Mouse (Mus musculus) MEL (cell line): Measurements from ENCODE around the gene Cox4i2. TPM values are rescaled to one million over a fixed set of nuclear protein-coding genes. Genes with fewer than 3 reads are reported as not detected.

ENCODE experiments used
- DNase-seq: peaks from one replicate; pipeline ENCODE4 v3.0.0; 2011; ENCODE audit warnings: low read depth, low spot score
- H3K27ac ChIP-seq: 2 replicates; pipeline ENCODE4 v1.5.1; 2012; ENCODE audit warnings: low read depth, mild to moderate bottlenecking, control low read depth, low read length, moderate library complexity; ENCODE audit not compliant: control insufficient read depth
- H3K27me3 ChIP-seq, 2 experiments: fragments of 150-350 bp in 1 of 2; sonication (generic) in 1 of 2; 2 replicates each; pipeline ENCODE4 v1.6.1; 2012; ENCODE audit warnings: low read length in 2 of 2, mild to moderate bottlenecking in 2 of 2, improper control_type of control experiment in 1 of 2, moderate library complexity in 1 of 2; ENCODE audit not compliant: insufficient read depth in 2 of 2, control insufficient read depth in 1 of 2
- H3K36me3 ChIP-seq, 2 experiments: 2 replicates each; pipeline ENCODE4 v1.6.1; 2012 to 2014; ENCODE audit warnings: low read length in 2 of 2, improper control_type of control experiment in 1 of 2, inconsistent platforms in 1 of 2, mild to moderate bottlenecking in 1 of 2; ENCODE audit not compliant: insufficient read depth in 2 of 2, control insufficient read depth in 1 of 2
- H3K4me1 ChIP-seq, 2 experiments: fragments of 150-350 bp in 1 of 2; sonication (generic) in 1 of 2; 2 replicates each; pipeline ENCODE4 v1.6.1; 2012; ENCODE audit warnings: low read length in 2 of 2, improper control_type of control experiment in 1 of 2, mild to moderate bottlenecking in 1 of 2; ENCODE audit not compliant: insufficient read depth in 2 of 2, control insufficient read depth in 1 of 2
- H3K4me3 ChIP-seq, 2 experiments: fragments of 150-350 bp in 1 of 2; sonication (generic) in 1 of 2; 2 replicates each; pipeline ENCODE4 v1.5.1; 2012; ENCODE audit warnings: low read depth in 2 of 2, low read length in 2 of 2, mild to moderate bottlenecking in 2 of 2, moderate library complexity in 2 of 2, control low read depth in 1 of 2, improper control_type of control experiment in 1 of 2; ENCODE audit not compliant: control insufficient read depth in 1 of 2, insufficient read depth in 1 of 2
- H3K79me2 ChIP-seq: 2 replicates; pipeline ENCODE4 v1.6.1; 2012; ENCODE audit warnings: mild to moderate bottlenecking, low read length, moderate library complexity; ENCODE audit not compliant: control insufficient read depth, poor library complexity, insufficient read depth
- H3K9ac ChIP-seq: 2 replicates; pipeline ENCODE4 v1.6.1; 2012; ENCODE audit warnings: low read depth, mild to moderate bottlenecking, control low read depth, low read length, moderate library complexity; ENCODE audit not compliant: control insufficient read depth, poor library complexity, severe bottlenecking
- H3K9me3 ChIP-seq: fragments of 150-350 bp; sonication (generic); replicated peaks from 2 replicates; pipeline ENCODE4 v1.6.1; 2012; ENCODE audit warnings: mild to moderate bottlenecking, low read length, improper control_type of control experiment, moderate library complexity; ENCODE audit not compliant: insufficient read depth
- BHLHE40 ChIP-seq: IDR thresholded peaks from 2 replicates; pipeline ENCODE4 v1.6.1; 2012; ENCODE audit warnings: low read depth, mild to moderate bottlenecking, inconsistent platforms, low read length, improper control_type of control experiment, borderline replicate concordance
- CHD1 ChIP-seq: IDR thresholded peaks from 2 replicates; pipeline ENCODE4 v1.6.1; 2012; ENCODE audit warnings: low read depth, mild to moderate bottlenecking, inconsistent platforms, low read length, improper control_type of control experiment
- CHD2 ChIP-seq: IDR thresholded peaks from 2 replicates; pipeline ENCODE4 v1.6.1; 2011; ENCODE audit warnings: low read length, improper control_type of control experiment
- CTCF ChIP-seq, 3 experiments: IDR thresholded peaks in 2 of 3; conservative IDR thresholded peaks in 1 of 3; 2 replicates each; pipeline ENCODE4 v1.5.1; 2011 to 2012; ENCODE audit warnings: low read length in 3 of 3, low read depth in 2 of 3, mild to moderate bottlenecking in 2 of 3, improper control_type of control experiment in 1 of 3, inconsistent platforms in 1 of 3, mixed read lengths in 1 of 3, moderate library complexity in 1 of 3; ENCODE audit not compliant: control insufficient read depth in 1 of 3, insufficient read depth in 1 of 3, poor library complexity in 1 of 3, severe bottlenecking in 1 of 3
- ELF1 ChIP-seq: IDR thresholded peaks from 2 replicates; pipeline ENCODE4 v1.6.1; 2014; ENCODE audit warnings: low read depth, mild to moderate bottlenecking, inconsistent platforms, low read length, improper control_type of control experiment, moderate library complexity
- EP300 ChIP-seq, 2 experiments: IDR thresholded peaks; 2 replicates each; pipeline ENCODE4 v1.6.1; 2011; ENCODE audit warnings: improper control_type of control experiment in 2 of 2, low read length in 2 of 2, low read depth in 1 of 2, mild to moderate bottlenecking in 1 of 2
- GABPA ChIP-seq: IDR thresholded peaks from 2 replicates; pipeline ENCODE4 v1.6.1; 2012; ENCODE audit warnings: low read depth, mild to moderate bottlenecking, inconsistent platforms, low read length, improper control_type of control experiment, moderate library complexity
- GATA1 ChIP-seq: IDR thresholded peaks from 2 replicates; pipeline ENCODE4 v1.6.1; 2011; ENCODE audit warnings: low read depth, low read length, improper control_type of control experiment
- HCFC1 ChIP-seq: IDR thresholded peaks from 2 replicates; pipeline ENCODE4 v1.6.1; 2012; ENCODE audit warnings: low read depth, mild to moderate bottlenecking, inconsistent platforms, low read length, improper control_type of control experiment, moderate library complexity
- JUND ChIP-seq: IDR thresholded peaks from 2 replicates; pipeline ENCODE4 v1.6.1; 2011; ENCODE audit warnings: low read depth, mild to moderate bottlenecking, improper control_type of control experiment, low read length
- KAT2A ChIP-seq: conservative IDR thresholded peaks from 2 replicates; pipeline ENCODE4 v1.6.1; 2012; ENCODE audit warnings: low read depth, low read length, improper control_type of control experiment, inconsistent platforms
- MAFK ChIP-seq: IDR thresholded peaks from 2 replicates; pipeline ENCODE4 v1.6.1; 2011; ENCODE audit warnings: low read depth, mild to moderate bottlenecking, low read length, improper control_type of control experiment, borderline replicate concordance
- MAX ChIP-seq: IDR thresholded peaks from 2 replicates; pipeline ENCODE4 v1.6.1; 2011; ENCODE audit warnings: low read length, improper control_type of control experiment
- MAZ ChIP-seq: IDR thresholded peaks from 2 replicates; pipeline ENCODE4 v1.6.1; 2012; ENCODE audit warnings: low read depth, mild to moderate bottlenecking, inconsistent platforms, low read length, improper control_type of control experiment
- MEF2A ChIP-seq: IDR thresholded peaks from 2 replicates; pipeline ENCODE4 v1.6.1; 2014; ENCODE audit warnings: low read depth, mild to moderate bottlenecking, inconsistent platforms, low read length, improper control_type of control experiment; ENCODE audit not compliant: poor library complexity, insufficient replicate concordance, severe bottlenecking; ENCODE audit errors: extremely low read depth
- MYB ChIP-seq: IDR thresholded peaks from 2 replicates; pipeline ENCODE4 v1.6.1; 2011; ENCODE audit warnings: mild to moderate bottlenecking, low read depth, low read length, improper control_type of control experiment
- MYC ChIP-seq: IDR thresholded peaks from 2 replicates; pipeline ENCODE4 v1.6.1; 2011; ENCODE audit warnings: low read depth, mild to moderate bottlenecking, low read length, improper control_type of control experiment, moderate library complexity
- NELFE ChIP-seq: IDR thresholded peaks from 2 replicates; pipeline ENCODE4 v1.6.1; 2011; ENCODE audit warnings: low read depth, low read length, improper control_type of control experiment
- NRF1 ChIP-seq: IDR thresholded peaks from 2 replicates; pipeline ENCODE4 v1.6.1; 2014; ENCODE audit warnings: low read depth, mild to moderate bottlenecking, inconsistent platforms, low read length, improper control_type of control experiment, moderate library complexity; ENCODE audit not compliant: poor library complexity, insufficient read depth, severe bottlenecking
- POLR2A ChIP-seq, 2 experiments: IDR thresholded peaks; 2 replicates each; pipeline ENCODE4 v1.6.1; 2011 to 2012; ENCODE audit warnings: low read length in 2 of 2, mild to moderate bottlenecking in 2 of 2, control low read depth in 1 of 2, improper control_type of control experiment in 1 of 2, low read depth in 1 of 2, moderate library complexity in 1 of 2; ENCODE audit not compliant: control insufficient read depth in 1 of 2, insufficient read depth in 1 of 2, poor library complexity in 1 of 2
- POLR2AphosphoS2 ChIP-seq: IDR thresholded peaks from 2 replicates; pipeline ENCODE4 v1.6.1; 2011; ENCODE audit warnings: low read length, improper control_type of control experiment
- POLR2AphosphoS5 ChIP-seq: IDR thresholded peaks from 2 replicates; pipeline ENCODE4 v1.6.1; 2012; ENCODE audit warnings: low read depth, borderline replicate concordance, mild to moderate bottlenecking, inconsistent platforms, low read length, moderate library complexity, mixed read lengths
- RCOR1 ChIP-seq: IDR thresholded peaks from 2 replicates; pipeline ENCODE4 v1.6.1; 2012; ENCODE audit warnings: low read depth, mild to moderate bottlenecking, inconsistent platforms, low read length, improper control_type of control experiment
- SIN3A ChIP-seq: IDR thresholded peaks from 2 replicates; pipeline ENCODE4 v1.6.1; 2012; ENCODE audit warnings: low read length, improper control_type of control experiment, inconsistent platforms
- SMC3 ChIP-seq: IDR thresholded peaks from 2 replicates; pipeline ENCODE4 v1.6.1; 2011; ENCODE audit warnings: low read depth, low read length, improper control_type of control experiment
- TAL1 ChIP-seq: IDR thresholded peaks from 2 replicates; pipeline ENCODE4 v1.6.1; 2012; ENCODE audit warnings: mild to moderate bottlenecking, inconsistent platforms, low read length, moderate library complexity, mixed read lengths
- TBP ChIP-seq: IDR thresholded peaks from 2 replicates; pipeline ENCODE4 v1.8.0; 2011; ENCODE audit warnings: low read depth, low read length, improper control_type of control experiment
- TCF12 ChIP-seq: IDR thresholded peaks from 2 replicates; pipeline ENCODE4 v1.6.1; 2014; ENCODE audit warnings: low read depth, mild to moderate bottlenecking, inconsistent platforms, low read length, improper control_type of control experiment, moderate library complexity
- UBTF ChIP-seq: IDR thresholded peaks from 2 replicates; pipeline ENCODE4 v1.6.1; 2012; ENCODE audit warnings: low read depth, mild to moderate bottlenecking, inconsistent platforms, low read length, improper control_type of control experiment, moderate library complexity, borderline replicate concordance; ENCODE audit not compliant: insufficient read depth
- USF1 ChIP-seq: IDR thresholded peaks from 2 replicates; pipeline ENCODE4 v1.6.1; 2014; ENCODE audit warnings: low read depth, mild to moderate bottlenecking, inconsistent platforms, low read length, improper control_type of control experiment, moderate library complexity
- USF2 ChIP-seq, 2 experiments: IDR thresholded peaks; 2 replicates each; pipeline ENCODE4 v1.6.1; 2011 to 2012; ENCODE audit warnings: improper control_type of control experiment in 2 of 2, low read length in 2 of 2, borderline replicate concordance in 1 of 2, inconsistent platforms in 1 of 2, low read depth in 1 of 2, mild to moderate bottlenecking in 1 of 2; ENCODE audit not compliant: insufficient read depth in 1 of 2
- ZC3H11A ChIP-seq: IDR thresholded peaks from 2 replicates; pipeline ENCODE4 v1.6.1; 2012; ENCODE audit warnings: low read depth, mild to moderate bottlenecking, inconsistent platforms, low read length, improper control_type of control experiment
- ZMIZ1 ChIP-seq: IDR thresholded peaks from 2 replicates; pipeline ENCODE4 v1.6.1; 2012; ENCODE audit warnings: low read depth, mild to moderate bottlenecking, inconsistent platforms, low read length, improper control_type of control experiment, moderate library complexity
- ZNF384 ChIP-seq: IDR thresholded peaks from 2 replicates; pipeline ENCODE4 v1.6.1; 2012; ENCODE audit warnings: low read depth, mild to moderate bottlenecking, inconsistent platforms, low read length, improper control_type of control experiment
- polyA plus RNA-seq, 2 experiments: library from polyadenylated mRNA; stranded (reverse) in 1 of 2; unstranded in 1 of 2; fragments of >175 nt in 1 of 2; fragments of >200 nt in 1 of 2; gene quantifications; 2 replicates each; pipeline versions ENCODE4 v1.2.1 to v1.2.4; 2012; ENCODE audit warnings: low replicate concordance in 2 of 2, low read depth in 1 of 2; ENCODE audit not compliant: insufficient read length in 2 of 2, insufficient read depth in 1 of 2, missing spikeins in 1 of 2
- total RNA-seq: library from RNA; depleted of rRNA; stranded (reverse); fragments of 300-350 nt; gene quantifications from 2 replicates; pipeline ENCODE4 v1.2.3, GENCODE M21; 2012

Cox4i2 gene
- total and polyA plus RNA-seq, 3 experiments, result 0.17 TPM; not detected in 2

DNA sequence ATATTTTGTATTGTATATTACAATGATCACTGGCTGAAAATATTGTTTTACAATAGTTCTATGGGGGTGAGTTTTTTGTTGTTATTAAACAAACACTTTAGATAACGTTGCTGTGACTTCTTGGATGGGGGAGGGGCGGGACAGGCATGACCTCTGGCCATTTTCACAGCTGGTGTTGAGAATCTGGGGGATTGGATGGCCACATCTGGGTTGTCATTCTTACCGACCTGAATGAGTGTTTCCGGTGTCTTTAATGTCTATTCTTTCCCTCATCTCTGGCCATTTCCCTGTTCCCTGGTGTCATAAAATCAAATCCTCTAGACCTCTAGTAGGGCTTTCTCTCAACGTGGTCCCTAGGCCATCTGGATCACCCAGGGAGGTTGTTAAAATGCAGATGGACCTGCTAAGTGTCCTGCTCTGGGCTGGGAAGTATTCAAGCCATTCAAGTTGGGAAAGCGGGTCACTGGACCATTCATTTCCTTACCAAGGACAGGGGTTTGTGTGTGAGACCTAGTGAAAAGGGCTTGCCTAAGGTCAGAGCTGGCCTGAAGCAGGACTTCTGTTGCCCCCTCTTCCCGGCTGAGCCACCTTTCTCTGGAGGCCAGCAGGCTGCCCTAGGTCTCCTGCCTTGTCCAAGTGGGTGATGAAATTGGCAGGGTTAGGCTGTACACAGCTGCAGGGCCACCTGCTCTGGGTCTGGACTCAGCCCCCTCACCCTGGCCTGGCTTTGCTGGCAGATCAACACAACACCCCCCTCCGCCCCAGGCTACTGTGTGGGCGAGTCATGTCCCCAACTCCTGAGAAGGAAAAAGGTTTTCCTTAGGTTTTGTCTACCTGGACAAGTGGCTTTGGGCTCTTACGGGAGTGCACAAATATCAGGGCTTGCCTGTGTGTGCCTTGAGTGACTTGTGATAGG lies 16.4 kb upstream of the Cox4i2 start:
- TF ChIP-seq JUND, result no peak
- TF ChIP-seq MYC, result no peak
- TF ChIP-seq CHD1, result 0 out of 2 replicates have a peak, but pooled peaks have one; percentile 5
- TF ChIP-seq BHLHE40, result no peak
- no peak for TF ChIP-seq MAFK
- no peak for TF ChIP-seq NRF1
- no peak for TF ChIP-seq TCF12
- TF ChIP-seq EP300 (IDR thresholded peaks at IDR 0.05; ENCODE audit: low read depth in 1 of 2, low read length in 2 of 2), result no peak
- TF ChIP-seq HCFC1, result 0 out of 2 replicates have a peak, but pooled peaks have one; percentile 6
- no peak for TF ChIP-seq ELF1
- TF ChIP-seq TBP, result no peak
- TF ChIP-seq SIN3A, result no peak; the same call in 1 of the 2 replicates
- no peak for TF ChIP-seq KAT2A
- peak; percentile 59; the same call in 1 of the 2 replicates for TF ChIP-seq POLR2AphosphoS5
- no peak for TF ChIP-seq SMC3
- TF ChIP-seq USF1, result no peak
- no peak for TF ChIP-seq MAX
- TF ChIP-seq POLR2AphosphoS2, result no peak
- no peak for TF ChIP-seq MYB
- no peak for TF ChIP-seq ZC3H11A
- no peak for TF ChIP-seq USF2 (IDR thresholded peaks at IDR 0.05; ENCODE audit: borderline replicate concordance in 1 of 2, insufficient read depth in 1 of 2, low read depth in 1 of 2, low read length in 2 of 2)
- no peak for TF ChIP-seq MAZ
- TF ChIP-seq CTCF (IDR thresholded peaks at IDR 0.05 in 2 of 3, conservative IDR thresholded peaks at IDR 0.05 in 1 of 3; ENCODE audit: control insufficient read depth in 1 of 3, insufficient read depth in 1 of 3, low read depth in 2 of 3, low read length in 3 of 3, poor library complexity in 1 of 3, severe bottlenecking in 1 of 3), result no peak
- no peak for TF ChIP-seq ZMIZ1
- TF ChIP-seq ZNF384, result 0 out of 2 replicates have a peak, but pooled peaks have one; percentile 11
- TF ChIP-seq CHD2, result no peak
- TF ChIP-seq RCOR1, result no peak
- no peak; the same call in 1 of the 2 replicates for TF ChIP-seq GATA1
- TF ChIP-seq POLR2A (IDR thresholded peaks at IDR 0.05; ENCODE audit: control insufficient read depth in 1 of 2, insufficient read depth in 1 of 2, low read depth in 1 of 2, low read length in 2 of 2, poor library complexity in 1 of 2), result peak in 1 of 2 experiments; percentile 42; a peak in 1 of 4 replicates
- no peak for TF ChIP-seq MEF2A
- TF ChIP-seq GABPA, result no peak
- TF ChIP-seq UBTF, result no peak
- TF ChIP-seq TAL1, result no peak
- TF ChIP-seq NELFE, result no peak
- peak overlapping the region; percentile 70 for H3K9ac ChIP-seq
- peak overlapping the region; percentile 45 to 65 for H3K4me3 ChIP-seq
- H3K27ac ChIP-seq, result peak overlapping the region; percentile 90
- H3K27me3 ChIP-seq, result no peaks in the 10 kb centered on the region
- peak; percentile 58 for DNase-seq
- no peaks in the 10 kb centered on the region for H3K9me3 ChIP-seq
- H3K36me3 ChIP-seq, result peaks cover 0 to 21% of the 10 kb centered on the region in 2 experiments; a peak in 2 of 4 replicates
- peaks cover 0 to 36% of the 10 kb centered on the region in 2 experiments; a peak in 2 of 4 replicates for H3K4me1 ChIP-seq
- H3K79me2 ChIP-seq, result peaks cover 18% of the 10 kb centered on the region
